ENCODE assay signal across 12 mouse cellular contexts in genomic region chr1:132430818-132431217, GRCm38 (mm10). TPM values are rescaled to one million over a fixed set of nuclear protein-coding genes. Genes with fewer than 3 reads are reported as not detected.
DNase-seq lines count a peak whose midpoint lies in the region; ATAC-seq and TF ChIP-seq lines count a peak whose summit lies in the region.
"Had no signal": no experiment of that assay in that cellular context is flagged by ENCODE, and none has a peak within 500 bp of the region (broad histone marks: within the 10 kb centered on the region; RNA-seq: fewer than 3 reads in every experiment).

No protein-coding gene starts in this region.

- no peak overlapping the region for H3K27ac ChIP-seq in neural tube, embryonic 11.5 days (ENCODE audit: low read depth, low read length)
- H3K27ac ChIP-seq in forebrain, embryonic 15.5 days (replicated peaks): peak overlapping the region; percentile 79
- peak overlapping the region; percentile 32 for H3K27ac ChIP-seq in midbrain, embryonic 15.5 days
- H3K27ac ChIP-seq in gastrocnemius, adult 2 months: no peak overlapping the region; the same call in 1 of the 2 replicates
- H3K27ac ChIP-seq: heart, embryonic 13.5 days had no signal

- H3K9me3 ChIP-seq in neural tube, embryonic 11.5 days (ENCODE audit: control insufficient read depth, low read length): no peaks in the 10 kb centered on the region
- H3K9me3 ChIP-seq in forebrain, embryonic 15.5 days: no peaks in the 10 kb centered on the region
- H3K9me3 ChIP-seq in midbrain, embryonic 15.5 days: no peaks in the 10 kb centered on the region
- H3K9me3 ChIP-seq: heart, embryonic 13.5 days; megakaryocyte, embryonic 14.5 days had no signal

- H3K36me3 ChIP-seq in neural tube, embryonic 11.5 days (ENCODE audit: control insufficient read depth, insufficient read depth, low read length): no peaks in the 10 kb centered on the region
- H3K36me3 ChIP-seq in forebrain, embryonic 15.5 days: 0 out of 2 replicates have a peak, but pooled peaks cover 5% of the 10 kb centered on the region
- H3K36me3 ChIP-seq in midbrain, embryonic 15.5 days (replicated peaks): no peaks in the 10 kb centered on the region

- TF ChIP-seq CTCF in gastrocnemius, adult 2 months (IDR thresholded peaks at IDR 0.05): no peak

- H3K4me2 ChIP-seq in neural tube, embryonic 11.5 days (ENCODE audit: low read depth): no peak overlapping the region
- H3K4me2 ChIP-seq in forebrain, embryonic 15.5 days (replicated peaks): no peak overlapping the region
- no peak overlapping the region for H3K4me2 ChIP-seq in midbrain, embryonic 15.5 days
- H3K4me2 ChIP-seq: heart, embryonic 13.5 days had no signal

- 62% methylated on average over 3 of the region's 3 CpGs for WGBS in neural tube, embryonic 11.5 days
- whole genome bisulfite sequencing in forebrain, embryonic 15.5 days: 23% methylated on average over 3 of the region's 3 CpGs
- WGBS in midbrain, embryonic 15.5 days: 27% methylated on average over 3 of the region's 3 CpGs

- intact Hi-C loops in gastrocnemius, adult 2 months (cut with DNase I): no loop called here

- H3K4me1 ChIP-seq in neural tube, embryonic 11.5 days (ENCODE audit: control insufficient read depth, insufficient read depth, low read length): no peaks in the 10 kb centered on the region
- peaks cover 35% of the 10 kb centered on the region for H3K4me1 ChIP-seq in forebrain, embryonic 15.5 days
- H3K4me1 ChIP-seq in midbrain, embryonic 15.5 days: peaks cover 25% of the 10 kb centered on the region

- H3K27me3 ChIP-seq in neural tube, embryonic 11.5 days (ENCODE audit: control insufficient read depth, insufficient read depth, low read length): no peaks in the 10 kb centered on the region
- H3K27me3 ChIP-seq in forebrain, embryonic 15.5 days: no peaks in the 10 kb centered on the region
- H3K27me3 ChIP-seq in midbrain, embryonic 15.5 days (replicated peaks): no peaks in the 10 kb centered on the region
- H3K27me3 ChIP-seq: heart, embryonic 13.5 days had no signal

- no peak overlapping the region for H3K4me3 ChIP-seq in neural tube, embryonic 11.5 days (ENCODE audit: low read depth, low read length)
- H3K4me3 ChIP-seq in forebrain, embryonic 15.5 days: no peak overlapping the region
- no peak overlapping the region for H3K4me3 ChIP-seq in midbrain, embryonic 15.5 days
- H3K4me3 ChIP-seq in gastrocnemius, adult 2 months: no peak overlapping the region
- H3K4me3 ChIP-seq: heart, embryonic 13.5 days; megakaryocyte, embryonic 14.5 days had no signal

- no peak for ATAC-seq in neural tube, embryonic 11.5 days (ENCODE audit: insufficient read depth, low FRiP score, low TSS enrichment)
- ATAC-seq in forebrain, embryonic 15.5 days (replicated peaks): peak; percentile 61
- peak; percentile 67; the same call in 1 of the 2 replicates for ATAC-seq in midbrain, embryonic 15.5 days (replicated peaks)
- ATAC-seq: liver, postnatal 0 days had no signal

- peak; percentile 22 for DNase-seq in neural tube, embryonic 11.5 days (ENCODE audit: low spot score)
- DNase-seq in neural tube, embryonic 10.5 days (ENCODE audit: extremely low spot score, low spot score): no peak
- peak; percentile 25 to 41 for DNase-seq in layer of hippocampus, adult 18-20 months (ENCODE audit: low spot score in 2 of 2)
- DNase-seq in gastrocnemius, adult 2 months: no peak
- no peak for DNase-seq in gastrocnemius, postnatal 10 days
- DNase-seq: gastrocnemius, postnatal 36 days; liver, postnatal 0 days; spleen, adult 18-20 months had no signal

- H3K9ac ChIP-seq in neural tube, embryonic 11.5 days (ENCODE audit: low read length): no peak overlapping the region
- H3K9ac ChIP-seq in forebrain, embryonic 15.5 days (replicated peaks): no peak overlapping the region
- no peak overlapping the region for H3K9ac ChIP-seq in midbrain, embryonic 15.5 days
- H3K9ac ChIP-seq: heart, embryonic 13.5 days; liver, postnatal 0 days had no signal

RNA-seq across cellular contexts. Expression of gene Dstyk, which starts 13.5 kb away (rescaled TPM):
- polyA plus RNA-seq in neural tube, embryonic 11.5 days (2014; fragmentation: Nextera tagmentation; extraction: Ambion mirVana): 11.7 and 12.0 TPM in 2 replicates
- 11.3 and 13.2 TPM in 2 replicates for polyA plus RNA-seq in forebrain, embryonic 15.5 days (2015; fragmentation: Nextera tagmentation; extraction: Ambion mirVana)
- 10 to 100 TPM; 53.2 to 53.9 TPM for total RNA-seq in layer of hippocampus, adult 18-20 months (2021)
- polyA plus RNA-seq in midbrain, embryonic 15.5 days (2015; fragmentation: Nextera tagmentation; extraction: Ambion mirVana): 12.1 and 12.4 TPM in 2 replicates
- total RNA-seq in gastrocnemius, adult 2 months (2021): 10 to 100 TPM in 1 of 2 experiments, 1 to 10 TPM in 1; 9.7 to 11.1 TPM
- 10 to 100 TPM; 16.1 to 16.8 TPM for total RNA-seq in gastrocnemius, postnatal 10 days (2021)

RNA-seq across cellular contexts. Expression of gene Tmcc2, which starts 39.7 kb away (rescaled TPM):
- polyA plus RNA-seq in neural tube, embryonic 11.5 days (2014; fragmentation: Nextera tagmentation; extraction: Ambion mirVana): 14.5 and 15.9 TPM in 2 replicates
- polyA plus RNA-seq in forebrain, embryonic 15.5 days (2015; fragmentation: Nextera tagmentation; extraction: Ambion mirVana): 33.1 and 33.3 TPM in 2 replicates
- 100 to 1,000 TPM; 250 to 270 TPM for total RNA-seq in layer of hippocampus, adult 18-20 months (2021)
- 38.4 and 39.4 TPM in 2 replicates for polyA plus RNA-seq in midbrain, embryonic 15.5 days (2015; fragmentation: Nextera tagmentation; extraction: Ambion mirVana)
- total RNA-seq in gastrocnemius, adult 2 months (2021): 10 to 100 TPM; 29.4 to 40.8 TPM
- 10 to 100 TPM; 24.8 to 30.7 TPM for total RNA-seq in gastrocnemius, postnatal 10 days (2021)

RNA-seq across cellular contexts. Expression of gene Rbbp5, which starts 46.3 kb away (rescaled TPM):
- polyA plus RNA-seq in neural tube, embryonic 11.5 days (2014; fragmentation: Nextera tagmentation; extraction: Ambion mirVana): 63.2 and 68.3 TPM in 2 replicates
- 54.9 and 55.5 TPM in 2 replicates for polyA plus RNA-seq in forebrain, embryonic 15.5 days (2015; fragmentation: Nextera tagmentation; extraction: Ambion mirVana)
- total RNA-seq in layer of hippocampus, adult 18-20 months (2021): 10 to 100 TPM; 66.1 to 77.7 TPM
- 46.5 and 50.3 TPM in 2 replicates for polyA plus RNA-seq in midbrain, embryonic 15.5 days (2015; fragmentation: Nextera tagmentation; extraction: Ambion mirVana)
- total RNA-seq in gastrocnemius, adult 2 months (2021): 10 to 100 TPM; 18.4 to 23.5 TPM
- 10 to 100 TPM; 19.6 to 20.3 TPM for total RNA-seq in gastrocnemius, postnatal 10 days (2021)

Comparison
In these comparisons a context has a peak if more than half of its experiments do, and no peak if none do; other contexts are left out.
1. DNase-seq: peak in neural tube, embryonic 11.5 days (single experiment) and layer of hippocampus, adult 18-20 months (2 of 2); none in neural tube, embryonic 10.5 days (single experiment), gastrocnemius, adult 2 months (single experiment) and gastrocnemius, postnatal 10 days (single experiment).
2. H3K27ac ChIP-seq: peak in forebrain, embryonic 15.5 days (single experiment) and midbrain, embryonic 15.5 days (single experiment); none in neural tube, embryonic 11.5 days (single experiment) and gastrocnemius, adult 2 months (single experiment).
3. RNA of gene Tmcc2, which starts 39.7 kb away (total RNA-seq): 250 to 270 TPM in layer of hippocampus, adult 18-20 months; 29.4 to 40.8 TPM in gastrocnemius, adult 2 months and 24.8 to 30.7 TPM in gastrocnemius, postnatal 10 days; every median in the first group is over 4 times any median in the second.